Mouse (Mus musculus) urinary bladder, postnatal 10 days (tissue): ENCODE results near the gene Utp14b.

Experiments used
- DNase-seq: peaks from one replicate; pipeline ENCODE4 v3.0.0; 2022; ENCODE audit warnings: low spot score

Utp14b gene

GRCm38 (mm10) chr1:78657671-78658440, at the start of gene Utp14b, which contains the start of gene Acsl3:
Utp14b (plus strand) TSS chr1:78658038.
Acsl3 (plus strand) TSS chr1:78657825.
- DNase-seq = peak; percentile 93

- DNase-seq = no peak
Observed at GRCm38 (mm10) chr1:78609134-78609907, 48.5 kb upstream of the Utp14b start.

GRCm38 (mm10) chr1:78611039-78611438, 46.8 kb upstream of the Utp14b start:
- no peak for DNase-seq

- DNase-seq = no peak
Observed at GRCm38 (mm10) chr1:78612959-78613358, 44.9 kb upstream of the Utp14b start.

- DNase-seq = no peak
Observed at GRCm38 (mm10) chr1:78624352-78624751, 33.5 kb upstream of the Utp14b start.

- DNase-seq = no peak
Observed at GRCm38 (mm10) chr1:78634486-78634885, 23.4 kb upstream of the Utp14b start.

- no peak for DNase-seq
Observed at GRCm38 (mm10) chr1:78640871-78641270, 17.0 kb upstream of the Utp14b start.

- no peak for DNase-seq
Observed at GRCm38 (mm10) chr1:78641791-78642190, 16.0 kb upstream of the Utp14b start.

- DNase-seq = no peak
Observed at GRCm38 (mm10) chr1:78642197-78642596, 15.6 kb upstream of the Utp14b start.

- no peak for DNase-seq
Observed at GRCm38 (mm10) chr1:78647317-78647885, 10.4 kb upstream of the Utp14b start.

GRCm38 (mm10) chr1:78649269-78650061, 8.4 kb upstream of the Utp14b start:
- no peak for DNase-seq

- DNase-seq = no peak
Observed at GRCm38 (mm10) chr1:78656472-78656871, 1.4 kb upstream of the Utp14b start.

- no peak for DNase-seq
Observed at GRCm38 (mm10) chr1:78657021-78657629, 713 bp upstream of the Utp14b start.

- no peak for DNase-seq
Observed at GRCm38 (mm10) chr1:78658441-78659269, 817 bp downstream of the Utp14b start.

GRCm38 (mm10) chr1:78659270-78659823, 1.5 kb downstream of the Utp14b start:
- no peak for DNase-seq

GRCm38 (mm10) chr1:78664326-78664725, 6.5 kb downstream of the Utp14b start:
- DNase-seq = no peak

- no peak for DNase-seq
Observed at GRCm38 (mm10) chr1:78665954-78666499, 8.2 kb downstream of the Utp14b start.

GRCm38 (mm10) chr1:78666585-78666984, 8.7 kb downstream of the Utp14b start:
- no peak for DNase-seq

GRCm38 (mm10) chr1:78682291-78682690, 24.5 kb downstream of the Utp14b start:
- DNase-seq = no peak

GRCm38 (mm10) chr1:78684128-78684527, 26.3 kb downstream of the Utp14b start:
- no peak for DNase-seq
